Mouse (Mus musculus): ENCODE measurements at regions not wholly inside any gene's neighbourhood (a gene's known extent, or its start where the extent isn't known, plus 50 kb on each side); places are given as distances from the start of the nearest gene placed in this dataset.

- ATAC-seq (ENCODE audit: low FRiP score) = no peak
- no peak overlapping the region for H3K4me3 ChIP-seq (replicated peaks)
- 68% methylated on average over 2 of the region's 2 CpGs for WGBS
These were observed 776.8 kb upstream of the Gm8797 start for GRCm38 (mm10) chr3:4973764-4974163.

DNA sequence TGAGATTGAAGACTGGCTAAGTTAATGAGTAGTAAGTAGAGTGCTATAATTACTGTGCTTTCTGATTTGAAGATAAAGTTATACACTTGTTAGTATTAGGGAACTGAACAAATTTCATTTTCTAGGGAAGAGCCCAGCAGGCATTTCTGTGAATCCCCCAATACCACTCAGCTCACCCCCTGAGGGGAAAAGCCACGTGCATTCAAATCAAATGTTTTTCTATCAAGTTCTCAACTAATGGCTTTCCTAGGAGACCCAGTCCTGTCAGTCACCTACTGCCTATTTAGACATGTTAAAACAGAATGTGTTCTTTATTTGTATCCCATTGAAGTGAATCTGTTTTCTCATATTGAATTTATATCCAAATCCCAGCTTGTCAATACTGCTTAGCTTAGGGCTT is 775.9 kb upstream of the Gm8797 start:
- peak; percentile 47; the same call in 1 of the 2 replicates for ATAC-seq (ENCODE audit: low FRiP score)
- Histone ChIP-seq H3K9me3 (no peaks in the 10 kb centered on the region), H3K36me3 (replicated peaks) (no peaks in the 10 kb centered on the region), H3K27ac (no peak overlapping the region), H3K4me1 (peaks cover 3% of the 10 kb centered on the region), H3K27me3 (no peaks in the 10 kb centered on the region), H3K4me3 (replicated peaks) (no peak overlapping the region), H3K9ac (no peak overlapping the region), H3K4me2 (no peak overlapping the region)
- 14% methylated on average over 1 of the region's 1 CpGs for WGBS

More at GRCm38 (mm10) chr3:4973764-4974163, 776.8 kb upstream of the Gm8797 start:
- Histone ChIP-seq H3K4me1 (peaks cover 3% of the 10 kb centered on the region), H3K4me2 (no peak overlapping the region), H3K9ac (no peak overlapping the region), H3K36me3 (replicated peaks) (no peaks in the 10 kb centered on the region), H3K27ac (no peak overlapping the region), H3K9me3 (no peaks in the 10 kb centered on the region), H3K27me3 (no peaks in the 10 kb centered on the region)

DNA sequence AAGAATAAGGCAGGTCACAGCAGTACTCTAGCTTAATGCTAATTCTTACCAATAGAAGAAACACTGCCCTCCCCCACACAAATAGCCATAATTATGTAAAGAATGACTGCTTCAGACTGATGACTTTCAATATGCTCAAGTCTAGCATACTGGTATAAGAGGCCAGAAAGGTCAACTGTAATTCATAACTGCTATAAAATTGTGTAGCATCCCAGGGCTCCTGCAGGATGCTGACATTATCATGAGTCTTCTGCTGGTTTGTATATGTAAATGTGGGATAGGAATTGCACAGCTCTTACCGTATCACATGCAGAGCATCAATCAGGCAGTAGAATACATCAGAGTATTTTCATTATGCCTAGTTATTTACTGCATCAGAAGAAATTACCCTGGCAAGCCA is 774.3 kb upstream of the Gm8797 start:
- Histone ChIP-seq H3K4me1 (peaks cover 3% of the 10 kb centered on the region), H3K4me2 (no peak overlapping the region), H3K9me3 (no peaks in the 10 kb centered on the region), H3K36me3 (replicated peaks) (no peaks in the 10 kb centered on the region), H3K9ac (no peak overlapping the region), H3K27me3 (no peaks in the 10 kb centered on the region), H3K27ac (peak overlapping the region; percentile 53; the same call in 1 of the 2 replicates), H3K4me3 (replicated peaks) (no peak overlapping the region)
- peak; percentile 73 for ATAC-seq (ENCODE audit: low FRiP score)
- 63% methylated on average over 1 of the region's 1 CpGs for WGBS

- no peak overlapping the region for H3K4me3 ChIP-seq (replicated peaks)
- H3K27me3 ChIP-seq = no peaks in the 10 kb centered on the region
- no peaks in the 10 kb centered on the region for H3K36me3 ChIP-seq (replicated peaks)
- H3K9ac ChIP-seq = no peak overlapping the region
- H3K4me1 ChIP-seq = no peaks in the 10 kb centered on the region
- H3K27ac ChIP-seq = no peak overlapping the region
- ATAC-seq (ENCODE audit: low FRiP score) = no peak
- H3K4me2 ChIP-seq = no peak overlapping the region
- H3K9me3 ChIP-seq = no peaks in the 10 kb centered on the region
- 81% methylated on average over 3 of the region's 3 CpGs for WGBS
These were observed 732.9 kb upstream of the Gm8797 start for GRCm38 (mm10) chr3:5017742-5018141.
